Mouse (Mus musculus): ENCODE results near the gene Kdm6b.

Gene Kdm6b

DNA sequence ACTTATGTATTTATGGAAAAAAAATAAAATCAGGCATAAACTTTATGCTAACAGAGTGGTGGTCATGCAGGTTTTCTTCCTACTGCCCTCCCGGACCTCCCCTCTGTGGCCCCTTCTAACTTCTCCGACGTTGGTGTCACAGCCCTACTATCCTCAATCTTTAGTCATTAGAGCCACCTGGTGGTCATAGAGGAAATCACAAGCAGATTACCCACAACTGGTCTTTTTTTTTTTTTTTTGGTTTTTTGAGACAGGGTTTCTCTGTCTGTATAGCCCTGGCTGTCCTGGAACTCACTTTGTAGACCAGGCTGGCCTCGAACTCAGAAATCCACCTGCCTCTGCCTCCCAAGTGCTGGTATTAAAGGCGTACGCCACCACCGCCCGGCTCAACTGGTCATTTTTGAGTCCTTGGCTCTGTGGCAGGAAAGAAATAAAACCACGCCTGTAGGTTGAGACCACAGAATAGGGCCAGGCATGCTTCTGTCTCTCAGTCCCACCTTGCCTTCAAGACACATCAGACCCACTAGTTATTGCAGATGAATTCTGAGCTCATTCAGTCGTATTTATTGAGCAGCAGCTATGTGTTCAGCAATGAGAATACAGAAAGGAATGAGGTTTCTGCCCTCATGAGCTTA is 23.0 kb downstream of the Kdm6b start:
- peak; percentile 43 to 92 for DNase-seq (ENCODE audit: inconsistent age in 2 of 2, low spot score in 1 of 2)

DNA sequence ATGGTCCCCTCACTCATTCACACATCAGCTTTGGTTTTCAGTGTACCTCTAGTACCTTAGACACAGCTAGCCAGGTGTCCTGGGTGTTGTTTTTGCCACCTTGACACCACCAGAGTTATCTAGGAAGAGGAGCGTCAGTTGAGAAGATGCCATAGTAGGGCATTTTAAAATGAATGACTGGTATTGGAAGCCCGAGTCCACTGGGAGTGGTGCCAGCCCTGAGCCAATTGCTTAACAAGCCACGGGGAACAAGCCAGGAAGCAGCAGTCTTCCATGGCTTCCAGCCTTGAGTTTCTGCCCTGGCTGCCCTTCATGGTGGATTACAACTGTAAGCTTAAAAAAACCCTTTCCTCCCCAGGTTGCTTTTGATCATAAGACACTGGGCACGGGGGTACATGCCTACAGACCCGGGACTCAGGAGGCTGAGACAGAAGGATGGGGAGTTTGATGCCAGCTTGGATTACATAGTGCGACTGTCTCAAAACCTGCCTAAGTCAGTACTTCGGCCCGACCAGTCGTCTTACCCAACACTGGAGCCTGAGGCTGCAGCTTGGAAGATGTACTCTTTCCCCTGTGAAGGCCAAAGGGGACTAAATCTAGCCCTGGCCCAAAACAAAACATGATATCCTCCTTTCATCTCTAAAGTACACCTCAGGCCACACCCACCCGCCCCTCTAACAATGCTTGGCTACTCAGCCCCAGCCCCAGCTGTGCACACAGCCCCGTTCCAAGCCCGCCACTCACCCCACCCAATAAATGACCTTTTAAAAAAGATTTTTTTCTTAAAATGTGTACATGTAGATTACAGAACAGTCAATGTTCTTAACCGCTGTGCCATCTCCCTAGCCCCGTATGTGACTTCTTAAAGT is 23.7 kb downstream of the Kdm6b start:
- peak; percentile 67 to 93 for DNase-seq (ENCODE audit: inconsistent age in 2 of 2, low spot score in 1 of 2)

DNA sequence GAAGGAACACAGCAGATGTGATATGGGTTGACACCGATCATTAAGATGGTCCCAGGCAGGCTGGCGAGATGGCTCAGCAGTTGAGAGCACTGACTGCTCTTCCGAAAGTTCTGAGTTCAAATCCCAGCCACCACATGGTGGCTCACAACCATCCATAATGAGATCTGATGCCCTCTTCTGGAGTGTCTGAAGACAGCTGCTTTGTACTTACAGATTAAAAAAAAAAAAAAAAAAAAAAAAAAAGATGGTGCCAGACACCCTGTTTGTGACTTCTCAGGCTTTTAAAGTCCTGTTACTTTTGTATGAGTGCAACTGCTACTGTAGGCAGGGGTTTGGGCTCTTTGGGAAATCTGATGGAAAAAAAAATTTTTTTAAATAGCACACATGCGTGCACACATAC is 24.8 kb downstream of the Kdm6b start:
- no peak for DNase-seq (ENCODE audit: inconsistent age in 2 of 2, low spot score in 1 of 2)

GRCm38 (mm10) chr11:69386758-69387157 is 26.7 kb downstream of the Kdm6b start:
- DNase-seq (ENCODE audit: inconsistent age in 2 of 2, low spot score in 1 of 2) = no peak

GRCm38 (mm10) chr11:69384979-69385378 is 28.5 kb downstream of the Kdm6b start:
- DNase-seq (ENCODE audit: inconsistent age in 2 of 2, low spot score in 1 of 2) = no peak

DNA sequence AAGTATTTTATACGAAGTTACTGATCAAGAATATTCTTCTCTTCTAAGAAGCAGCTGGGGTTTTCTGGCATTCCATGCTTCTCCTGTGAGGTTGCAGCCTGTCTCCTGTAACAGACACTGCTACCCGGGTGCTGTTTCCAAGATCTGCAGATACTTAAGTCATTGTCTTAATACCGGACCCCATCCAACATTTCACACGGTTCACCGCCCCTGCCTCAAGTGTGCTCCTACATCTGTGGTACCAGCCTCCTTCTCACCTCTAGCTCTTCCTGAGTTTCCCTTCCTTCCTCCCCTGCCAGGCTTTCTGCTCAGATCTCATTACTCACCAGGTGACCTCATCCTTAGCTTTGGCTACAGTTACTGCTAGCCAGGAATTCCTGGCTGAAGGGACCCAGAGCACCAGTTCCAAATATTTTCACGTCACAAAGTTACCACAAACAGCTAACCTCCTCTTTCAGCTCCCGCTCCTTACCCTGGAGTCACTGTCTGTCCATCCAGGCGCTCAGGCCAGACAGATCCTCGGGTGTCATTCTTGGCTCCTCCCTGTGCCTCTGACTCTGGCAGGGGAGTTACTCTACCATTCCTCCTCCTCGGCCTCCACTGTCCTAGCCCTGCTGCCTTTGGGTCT is 30.9 kb downstream of the Kdm6b start:
- peak; percentile 39 to 68 for DNase-seq (ENCODE audit: inconsistent age in 2 of 2, low spot score in 1 of 2)

- DNase-seq (ENCODE audit: inconsistent age in 2 of 2, low spot score in 1 of 2) = no peak
These were observed 32.1 kb downstream of the Kdm6b start for GRCm38 (mm10) chr11:69381356-69381755.

GRCm38 (mm10) chr11:69379600-69379999 is 33.9 kb downstream of the Kdm6b start:
- no peak for DNase-seq (ENCODE audit: inconsistent age in 2 of 2, low spot score in 1 of 2)

DNA sequence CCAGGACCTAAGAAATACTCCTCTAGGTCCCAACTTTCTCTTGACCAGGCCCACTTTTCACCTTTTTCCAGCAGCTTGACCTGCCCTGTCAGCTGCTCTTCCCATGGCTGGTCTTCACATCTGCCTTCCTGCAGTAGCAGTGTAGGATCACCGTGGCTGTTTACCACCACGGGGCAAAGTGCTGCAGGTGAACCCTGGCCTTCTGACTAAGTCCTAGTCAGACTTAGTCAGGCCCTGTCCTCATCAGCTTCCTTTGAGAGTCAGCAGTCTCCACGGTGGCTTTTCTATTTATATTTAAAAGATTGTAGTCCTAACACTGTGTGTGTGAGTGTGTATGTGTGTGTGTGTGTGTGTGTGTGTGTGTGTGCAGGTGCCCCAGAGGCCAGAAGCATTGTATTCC is 35.7 kb downstream of the Kdm6b start:
- DNase-seq (ENCODE audit: inconsistent age in 2 of 2, low spot score in 1 of 2) = no peak

DNA sequence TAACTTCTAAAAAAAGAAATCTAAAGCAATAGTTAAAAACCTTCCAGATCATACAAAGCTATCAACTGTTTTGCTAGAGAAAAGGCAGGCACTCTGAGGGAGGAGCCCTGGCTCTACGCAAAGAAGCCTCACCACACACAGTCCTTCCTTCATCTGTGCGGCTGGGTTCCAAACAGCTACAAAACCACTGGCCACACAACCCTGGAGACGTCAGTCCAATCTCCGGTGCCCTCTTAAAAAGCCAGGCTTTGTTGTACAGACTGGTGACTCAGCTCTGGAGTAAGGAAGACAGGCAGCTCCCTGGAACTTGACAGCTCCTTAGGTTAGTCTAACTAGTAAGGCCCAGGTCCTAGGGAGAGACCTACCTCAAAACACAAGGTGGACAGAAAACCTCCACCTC is 37.8 kb downstream of the Kdm6b start:
- DNase-seq (ENCODE audit: inconsistent age in 2 of 2, low spot score in 1 of 2) = no peak

- DNase-seq (ENCODE audit: inconsistent age in 2 of 2, low spot score in 1 of 2) = no peak
These were observed 40.1 kb downstream of the Kdm6b start for GRCm38 (mm10) chr11:69373223-69373965.

GRCm38 (mm10) chr11:69372780-69373170 is 40.7 kb downstream of the Kdm6b start:
- DNase-seq (ENCODE audit: inconsistent age in 2 of 2, low spot score in 1 of 2) = peak in 1 of 2 experiments; percentile 61

DNA sequence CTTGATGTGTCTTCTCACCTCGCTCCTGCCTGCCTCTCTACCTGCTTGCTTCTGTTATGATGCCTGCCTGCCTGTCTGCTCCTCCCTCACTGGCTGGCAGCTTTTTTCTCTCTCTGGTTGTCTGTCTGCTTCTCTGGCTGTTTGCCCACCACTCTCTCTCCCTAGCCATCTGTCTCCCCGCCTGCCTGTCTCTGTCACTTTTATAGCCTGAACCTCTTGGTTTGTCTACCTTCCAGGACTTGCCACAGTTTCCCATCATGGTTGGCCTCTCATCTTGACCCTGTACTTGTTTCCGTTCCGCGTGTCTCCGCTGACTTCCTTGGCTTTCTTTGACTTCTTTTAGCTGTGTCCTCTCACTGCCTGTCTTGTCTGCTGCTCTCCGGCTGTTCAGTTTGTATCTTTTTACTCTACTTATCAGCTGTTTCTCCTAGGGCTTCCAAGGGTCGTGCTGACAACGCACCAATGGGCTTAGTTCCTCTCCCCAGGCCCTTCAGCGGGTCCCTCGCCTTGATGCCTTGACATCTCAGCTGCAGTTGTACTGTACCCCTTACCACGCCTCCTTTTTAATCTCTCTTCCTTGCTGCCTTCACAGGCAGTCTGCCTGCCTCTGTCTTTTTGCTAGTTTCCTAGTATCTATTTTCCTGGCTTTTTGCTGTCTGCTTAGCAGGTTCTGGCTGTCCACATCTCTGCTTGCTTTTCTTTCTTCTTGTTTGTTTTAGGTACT is 41.3 kb downstream of the Kdm6b start:
- DNase-seq (ENCODE audit: inconsistent age in 2 of 2, low spot score in 1 of 2) = peak in 1 of 2 experiments; percentile 63

DNA sequence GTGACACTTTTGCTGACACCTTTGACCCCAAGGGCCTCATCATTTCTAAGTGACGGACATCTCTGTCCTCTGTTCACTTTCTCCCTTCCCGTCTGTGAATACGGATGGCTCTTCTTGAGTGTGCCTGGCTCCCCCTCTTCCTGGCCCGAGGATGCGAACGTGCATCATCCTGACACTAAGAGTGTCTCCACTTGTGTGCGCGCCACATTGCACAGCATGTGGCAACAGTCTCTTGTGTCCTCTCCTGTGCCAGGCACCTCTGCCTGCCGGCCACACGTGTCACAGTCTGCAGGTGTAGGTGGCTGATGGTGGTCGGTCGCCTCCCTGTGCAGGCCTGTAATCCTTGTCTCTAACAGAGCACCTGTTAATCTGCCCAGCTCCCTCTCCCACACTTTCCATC is 41.9 kb downstream of the Kdm6b start:
- DNase-seq (ENCODE audit: inconsistent age in 2 of 2, low spot score in 1 of 2) = no peak

DNA sequence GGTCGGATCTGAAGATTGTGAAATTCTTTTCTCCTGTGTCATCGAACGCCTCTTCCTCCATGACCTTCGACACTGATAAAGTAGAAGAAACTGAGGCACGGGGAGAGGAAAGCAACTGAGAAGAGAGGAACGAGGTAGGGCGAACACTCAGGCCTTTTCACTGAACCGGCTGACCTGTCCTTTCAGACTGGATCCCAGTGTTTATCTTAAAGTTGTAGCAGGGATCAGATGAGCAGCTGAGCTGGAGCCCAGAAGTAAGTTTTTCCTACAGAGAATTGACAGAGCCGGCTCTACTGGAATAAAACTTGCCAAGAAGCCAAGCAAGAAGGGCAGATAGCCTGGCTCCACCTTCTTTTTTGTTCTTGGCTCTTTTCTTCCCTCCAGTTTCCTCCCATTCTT is 42.7 kb downstream of the Kdm6b start:
- peak in 1 of 2 experiments; percentile 57 for DNase-seq (ENCODE audit: inconsistent age in 2 of 2, low spot score in 1 of 2)

DNA sequence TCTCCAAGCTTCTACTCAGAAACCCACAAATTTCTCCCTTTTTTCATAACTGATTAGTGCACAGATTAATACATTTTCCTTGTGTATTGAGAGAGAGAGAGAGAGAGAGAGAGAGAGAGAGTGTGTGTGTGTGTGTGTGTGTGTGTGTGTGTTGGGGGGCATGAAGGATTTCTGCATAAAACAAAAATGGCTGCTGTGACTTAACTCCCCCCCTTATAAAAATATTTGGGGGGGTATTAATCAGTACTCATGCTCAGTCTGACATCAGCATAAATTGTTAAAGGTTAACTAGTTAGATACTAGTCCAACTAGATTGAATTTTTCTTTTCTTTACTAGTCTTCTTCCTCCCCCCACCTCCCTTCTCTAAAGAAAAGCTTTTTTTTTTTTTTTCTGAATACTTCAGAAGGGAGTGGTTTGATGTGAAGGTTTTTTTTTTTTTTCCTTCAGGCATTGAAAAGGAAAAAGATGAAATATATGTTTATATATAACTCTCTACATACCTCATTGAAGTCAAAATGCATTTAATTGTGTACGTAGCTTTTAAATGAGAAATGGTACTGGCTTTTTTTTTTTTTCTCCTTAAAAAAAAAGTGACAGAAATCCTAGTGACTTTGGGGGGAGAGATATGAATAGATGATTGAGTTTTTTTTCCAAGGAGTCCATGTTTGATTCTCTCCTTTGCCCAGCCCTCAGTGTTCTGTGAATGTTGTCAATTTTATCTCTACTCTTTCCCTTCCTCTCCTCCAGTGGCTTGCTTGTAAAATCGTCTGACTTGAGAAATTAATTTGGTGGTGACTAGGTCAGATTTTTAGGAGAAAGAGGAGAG is 43.3 kb downstream of the Kdm6b start:
- DNase-seq (ENCODE audit: inconsistent age in 2 of 2, low spot score in 1 of 2) = no peak

DNA sequence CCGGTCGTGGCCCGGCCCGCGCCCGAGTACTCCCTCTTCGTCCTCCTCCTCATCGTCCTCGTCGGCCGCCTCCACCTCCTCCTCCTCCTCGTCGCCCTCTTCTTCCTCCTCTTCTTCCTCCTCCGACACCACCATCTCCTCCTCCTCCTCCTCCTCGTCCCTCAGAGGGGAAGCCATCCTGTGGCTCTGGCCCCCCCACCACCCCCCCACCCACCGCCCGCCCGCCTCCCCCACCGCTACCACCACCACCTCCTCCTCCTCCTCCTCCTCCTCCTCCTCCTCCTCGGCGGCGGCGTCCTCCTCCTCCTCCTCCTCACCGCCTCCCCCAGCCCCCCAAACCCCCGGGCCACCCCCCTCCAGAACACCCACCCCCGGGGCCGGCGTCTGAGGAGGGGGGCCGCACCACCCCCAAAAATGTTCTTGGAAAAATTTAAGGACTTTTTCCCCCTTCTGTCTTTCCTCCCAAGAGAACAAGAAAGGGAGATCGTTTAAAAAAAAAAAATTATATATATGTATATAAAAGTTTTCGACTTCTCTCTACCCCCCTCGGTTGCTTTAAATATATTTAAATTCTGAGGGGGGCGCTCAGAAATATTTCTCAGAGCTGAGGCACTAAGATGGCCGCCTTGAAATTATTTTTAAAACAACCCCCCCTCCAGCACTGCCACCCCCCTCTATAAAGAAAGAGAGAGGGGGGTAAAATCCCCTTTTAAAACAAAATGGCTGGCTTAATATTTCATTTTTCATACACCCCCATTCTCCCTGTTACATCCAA is 44.1 kb downstream of the Kdm6b start, which contains the start of gene Chd3:
Chd3 (minus strand) TSS at position 192 of the 775 bp plus-strand sequence.
- DNase-seq (ENCODE audit: inconsistent age in 2 of 2, low spot score in 1 of 2) = no peak

GRCm38 (mm10) chr11:69368356-69369214 is 44.9 kb downstream of the Kdm6b start:
- peak; percentile 64 to 81 for DNase-seq (ENCODE audit: inconsistent age in 2 of 2, low spot score in 1 of 2)
